Mouse (Mus musculus) kidney, adult 8-10 months (tissue): ENCODE measurements at regions not wholly inside any gene's neighbourhood (a gene's known extent, or its start where the extent isn't known, plus 50 kb on each side); places are given as distances from the start of the nearest gene placed in this dataset.

Experiments used
- DNase-seq, 2 experiments: peaks; one replicate each; pipeline ENCODE4 v3.0.0; 2022

DNA sequence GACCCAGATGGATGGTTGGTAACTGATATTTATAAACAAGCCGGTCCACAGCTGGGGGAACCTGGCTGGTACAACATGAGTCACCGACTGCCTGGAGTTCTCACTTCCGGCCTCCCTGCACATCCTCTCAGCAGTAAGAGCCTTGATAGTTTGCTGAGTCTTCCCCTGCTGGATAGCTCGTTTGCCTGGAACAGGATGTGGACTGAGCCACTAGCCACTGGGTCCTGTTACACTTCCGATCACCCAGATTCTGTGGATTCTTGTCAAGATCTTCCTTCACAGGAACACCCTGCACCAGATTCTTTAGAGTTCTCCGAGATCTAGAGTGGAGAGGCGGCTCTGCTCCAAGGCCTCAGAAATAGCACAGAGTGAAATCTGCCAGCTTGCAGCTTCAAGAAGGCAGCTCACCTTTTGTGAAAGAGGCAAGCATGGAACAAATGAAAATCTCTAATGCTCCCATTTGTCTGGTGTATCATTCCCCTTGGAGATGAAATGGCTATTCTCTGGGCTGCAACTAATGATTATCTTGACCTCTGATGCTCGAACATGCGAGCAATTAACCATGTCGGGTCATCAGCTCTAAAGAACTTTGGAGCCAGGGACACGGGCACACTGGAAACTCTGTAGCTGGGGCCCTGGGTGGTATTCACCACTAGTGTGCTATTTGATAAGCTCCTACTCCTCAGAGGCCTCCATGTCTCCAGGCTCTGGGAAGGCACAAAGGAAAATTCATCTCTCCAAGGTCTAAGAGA, 90.3 kb upstream of the Selenok start:
- DNase-seq: peak in 1 of 2 experiments; percentile 26

DNA sequence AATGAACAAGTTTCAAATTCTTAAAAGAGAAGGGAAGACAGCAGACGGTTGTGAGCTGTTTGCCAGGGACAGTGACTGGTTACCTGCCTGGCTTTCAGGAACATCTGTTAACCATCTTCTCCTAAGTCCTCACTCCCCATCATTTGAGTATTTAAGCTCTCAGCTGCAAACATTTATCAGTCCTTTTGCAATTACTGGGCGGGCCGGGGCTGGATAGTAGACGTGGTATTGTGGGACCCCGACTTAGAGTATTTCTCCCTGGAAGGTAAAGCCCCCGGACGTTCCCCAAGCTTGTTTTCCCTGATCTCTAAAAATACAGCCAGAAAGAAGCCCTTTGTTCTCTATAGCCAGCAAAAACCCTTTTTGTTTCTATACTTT, 89.7 kb upstream of the Selenok start:
- no peak for DNase-seq

DNA sequence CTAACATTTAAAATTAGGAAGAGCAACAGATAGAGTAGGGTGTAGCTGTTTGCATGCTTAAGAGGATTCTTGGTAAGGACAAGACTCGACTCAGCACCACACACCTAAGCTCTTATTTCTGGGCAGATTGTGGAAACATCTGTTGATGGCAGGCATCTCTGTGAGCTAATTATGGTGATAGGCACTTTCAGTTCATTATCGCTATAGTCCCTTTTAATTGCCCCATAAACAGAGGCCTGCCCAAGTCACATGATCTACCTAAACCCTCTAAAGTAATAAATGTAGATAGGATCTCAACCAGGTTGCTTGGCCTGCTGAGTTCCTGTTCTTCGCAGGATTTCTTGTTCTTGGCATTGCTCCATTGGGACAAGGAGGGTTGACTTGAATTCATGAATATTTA, 88.8 kb upstream of the Selenok start:
- DNase-seq: no peak

DNA sequence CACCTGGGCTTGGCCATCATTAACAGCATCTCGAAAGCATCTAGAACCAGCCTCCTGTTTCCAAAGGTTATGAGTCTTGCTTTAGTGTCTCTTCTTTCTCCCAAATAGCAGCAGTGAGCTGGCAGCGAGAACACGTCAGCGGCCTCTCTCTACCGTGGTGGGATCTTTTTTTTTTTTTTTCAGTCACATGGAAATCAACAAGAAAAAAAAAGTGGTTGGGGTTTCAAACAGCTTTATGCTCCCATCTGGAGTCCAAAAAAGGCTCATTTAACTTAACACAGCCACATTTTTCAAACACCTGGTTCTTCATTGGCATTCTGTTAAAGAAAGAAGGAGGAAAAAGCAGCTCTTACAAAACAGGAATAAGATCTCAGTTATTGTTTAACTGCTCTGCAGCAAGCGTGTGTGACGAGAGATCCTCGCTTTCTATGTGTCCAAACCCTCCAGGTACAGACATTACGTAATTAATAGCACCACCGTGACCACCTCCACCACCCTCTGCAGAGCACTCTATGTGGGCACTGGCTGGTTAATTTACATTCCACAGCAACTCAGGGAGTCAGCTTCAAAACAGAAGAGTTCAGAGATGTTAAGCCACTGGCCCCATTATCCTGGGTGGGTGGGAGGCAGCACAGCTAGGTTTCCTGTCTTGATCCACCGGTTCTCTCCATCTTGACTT, 85.3 kb upstream of the Selenok start:
- peak in 1 of 2 experiments; percentile 38 for DNase-seq

DNA sequence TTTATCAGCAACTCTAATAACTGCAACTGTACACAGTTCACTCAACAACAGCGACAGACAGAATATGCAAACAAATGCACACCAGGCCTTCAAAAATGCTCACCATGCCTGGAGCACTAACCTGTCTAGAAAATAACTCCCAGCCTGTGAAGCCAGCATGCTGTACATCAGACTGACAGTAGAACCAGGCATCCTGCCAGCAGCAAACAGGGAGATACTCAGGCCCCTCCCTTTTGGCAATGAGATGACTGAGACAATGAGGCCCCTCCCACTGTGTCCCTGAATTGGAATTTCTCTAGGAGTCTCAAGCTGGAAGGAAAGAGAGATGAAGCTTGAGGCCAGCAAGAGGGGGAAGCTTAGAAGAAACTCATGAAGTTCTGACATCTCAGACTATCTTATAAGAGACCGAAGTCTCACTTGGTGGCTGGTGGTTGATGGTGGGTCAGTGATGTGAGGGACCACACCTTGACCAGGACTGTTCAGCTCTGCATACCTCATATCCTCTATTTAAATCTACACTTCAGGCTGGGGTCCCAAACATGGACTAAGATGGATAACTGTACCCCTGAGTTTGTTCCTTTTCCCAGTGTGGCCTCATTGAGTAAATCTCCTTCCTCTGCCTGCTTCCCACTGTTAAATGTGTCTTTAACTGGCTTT, 72.6 kb upstream of the Selenok start:
- peak; percentile 32 to 47 for DNase-seq

DNA sequence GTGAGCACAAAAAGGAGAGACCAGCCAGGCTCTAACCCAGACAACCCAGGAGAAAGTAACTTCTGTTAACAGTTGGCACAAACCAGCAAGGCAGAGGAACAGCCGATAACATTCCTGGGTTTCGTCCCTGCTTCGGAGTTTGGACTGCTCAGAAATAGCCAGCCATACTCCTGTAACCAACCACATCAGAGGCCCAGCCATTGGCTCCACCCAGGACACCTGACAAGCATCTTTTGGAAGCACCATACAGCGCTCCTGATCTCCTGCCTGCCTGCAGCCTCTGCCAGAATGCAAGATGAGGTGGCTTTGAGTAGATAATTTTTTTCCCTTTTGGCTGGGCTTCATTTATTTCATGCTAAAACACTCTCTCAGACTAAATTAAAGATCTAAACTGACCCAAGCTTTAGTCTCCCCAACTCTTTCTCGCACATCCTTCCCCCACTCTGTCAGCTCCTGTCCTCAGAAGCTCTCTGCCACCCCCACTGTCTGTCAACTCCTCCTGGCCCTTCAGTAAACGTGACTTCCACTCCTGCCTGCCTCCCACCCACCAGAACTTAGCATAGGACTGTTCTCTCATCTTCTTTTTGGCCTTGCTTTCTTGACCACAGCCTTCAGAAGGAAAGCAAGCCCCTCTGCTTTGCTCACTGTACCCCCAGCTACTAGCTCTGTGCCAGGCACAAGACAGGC, 72.0 kb upstream of the Selenok start:
- no peak for DNase-seq

DNA sequence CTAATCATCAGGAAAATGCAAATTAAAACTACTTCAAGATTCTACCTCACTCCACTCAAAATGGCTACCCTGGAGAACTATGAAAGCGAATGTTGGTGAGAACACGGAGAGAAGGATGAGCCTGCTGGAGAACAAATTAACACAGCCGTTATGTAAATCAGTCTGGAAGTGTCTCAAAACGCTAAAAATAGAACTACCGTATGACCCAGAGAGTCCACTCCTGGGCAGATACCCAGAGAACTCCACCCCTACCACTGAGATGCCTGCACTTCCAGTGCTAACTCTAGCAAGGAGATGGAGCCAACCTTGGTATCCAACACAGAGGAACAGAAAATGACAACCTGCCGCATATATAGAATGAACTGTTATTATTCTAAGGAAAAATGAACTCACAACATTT, 67.2 kb upstream of the Selenok start:
- DNase-seq: peak in 1 of 2 experiments; percentile 40

DNA sequence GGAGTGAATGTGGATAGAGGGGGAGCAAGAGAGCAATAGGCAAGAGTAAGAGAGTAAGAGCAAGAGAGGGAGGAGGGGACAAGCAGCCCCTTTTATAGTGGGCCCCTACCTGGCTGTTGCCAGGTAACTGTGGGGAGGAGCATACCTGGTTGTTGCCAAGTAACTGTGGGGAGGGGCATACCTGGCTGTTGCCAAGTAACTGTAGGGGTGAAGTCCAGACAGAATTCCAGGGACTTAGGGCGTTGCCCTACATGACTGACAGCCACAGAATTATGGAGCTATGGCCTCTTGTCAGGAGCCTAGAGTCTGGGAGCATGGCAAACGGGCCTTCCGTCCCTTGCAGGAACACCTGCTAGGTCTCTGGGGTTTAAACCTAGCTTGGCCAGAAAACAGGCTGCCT, 64.5 kb upstream of the Selenok start:
- no peak for DNase-seq

DNA sequence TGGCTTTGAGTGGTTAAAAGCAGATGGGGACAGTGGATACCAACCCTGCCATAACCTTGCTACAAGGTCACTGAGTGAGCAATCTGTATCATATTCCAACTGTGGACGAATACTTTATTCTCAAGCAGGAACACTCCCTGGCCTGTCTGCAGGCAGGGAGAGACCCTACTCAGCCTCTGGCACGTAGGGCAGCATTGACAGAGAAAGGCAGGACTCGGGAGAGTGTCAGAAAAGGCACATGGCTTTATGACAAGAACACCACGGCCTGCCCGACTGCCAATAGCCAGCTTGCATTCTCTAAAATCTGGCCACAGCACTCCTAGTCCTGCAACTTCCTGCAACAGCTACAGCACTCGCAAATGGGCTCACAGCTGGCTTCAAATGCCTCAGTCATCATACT, 63.3 kb upstream of the Selenok start:
- no peak for DNase-seq

DNA sequence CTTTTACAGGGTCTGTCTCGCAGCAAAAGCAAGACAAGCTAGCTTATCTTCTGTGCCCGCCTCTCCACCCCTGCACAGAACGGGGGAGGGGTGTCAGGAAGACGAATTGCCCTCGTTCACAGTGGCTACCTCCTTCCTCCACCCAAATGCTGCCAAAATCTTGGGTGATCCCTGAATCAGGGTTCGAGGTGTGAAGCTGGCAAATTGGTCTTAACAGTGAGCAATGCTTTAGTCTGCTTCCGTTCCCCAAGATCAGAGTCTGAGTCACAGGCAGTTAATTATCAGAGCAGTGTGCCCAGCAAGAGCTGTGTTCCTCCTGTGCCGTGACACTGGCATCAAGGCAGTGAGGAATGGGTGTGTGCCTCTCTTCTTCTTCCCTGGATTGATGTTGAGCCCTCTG, 58.4 kb upstream of the Selenok start:
- DNase-seq: no peak
